8 mouse cellular contexts compared by ENCODE assay signal in the genomic region with DNA sequence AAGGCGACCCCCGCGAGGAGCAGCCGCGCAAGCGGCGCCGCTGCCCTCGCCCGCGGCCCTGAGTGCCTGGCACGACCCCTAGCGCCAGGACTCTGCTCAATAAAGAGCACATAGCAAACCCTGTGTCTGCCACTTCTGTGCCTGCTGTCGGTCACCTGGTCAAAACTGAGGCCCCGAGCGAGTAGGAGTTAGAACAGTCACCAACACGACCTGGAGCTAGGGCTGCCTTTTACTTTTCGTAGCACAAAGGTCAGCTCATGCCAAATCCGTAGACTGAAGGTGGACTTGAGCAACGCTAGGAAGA. TPM values are rescaled to one million over a fixed set of nuclear protein-coding genes. Genes with fewer than 3 reads are reported as not detected.
A peak's percentile ranks its signal among the peaks of the same experiment; 100 is the strongest.
DNase-seq lines count a peak whose midpoint lies in the region; ATAC-seq and TF ChIP-seq lines count a peak whose summit lies in the region.

No protein-coding gene starts in this region.

- TF ChIP-seq POLR2A in brain, embryonic 14.5 days (IDR thresholded peaks at IDR 0.05; ENCODE audit: borderline replicate concordance, extremely low read depth, insufficient read depth, insufficient read length, poor library complexity, severe bottlenecking) = no peak

- peaks cover 20% of the 10 kb centered on the region for H3K27me3 ChIP-seq in heart, postnatal 0 days (ENCODE audit: control insufficient read depth, insufficient read depth, low read length)
- H3K27me3 ChIP-seq in hindbrain, embryonic 14.5 days (ENCODE audit: control insufficient read depth, insufficient read depth, low read length) = 0 out of 2 replicates have a peak, but pooled peaks cover 9% of the 10 kb centered on the region
- peaks cover 44% of the 10 kb centered on the region for H3K27me3 ChIP-seq in midbrain, embryonic 12.5 days

- no peak for DNase-seq in heart, postnatal 0 days (ENCODE audit: low spot score)
- no peak for DNase-seq in heart, adult 8-10 months (ENCODE audit: low spot score)
- no peak for DNase-seq in brain, embryonic 14.5 days (ENCODE audit: low read depth)
- no peak for DNase-seq in hindbrain, embryonic 14.5 days (ENCODE audit: low spot score)
- no peak for DNase-seq in thymus, postnatal 25 days
- no peak for DNase-seq in right cerebral cortex, adult 18-20 months

- H3K4me2 ChIP-seq in heart, postnatal 0 days (ENCODE audit: low read depth, low read length) = peak overlapping the region; percentile 65
- peak overlapping the region; percentile 94 for H3K4me2 ChIP-seq in hindbrain, embryonic 14.5 days (replicated peaks)
- H3K4me2 ChIP-seq in midbrain, embryonic 12.5 days (replicated peaks) = peak overlapping the region; percentile 70

- TF ChIP-seq CTCF in heart, postnatal 0 days (IDR thresholded peaks at IDR 0.05; ENCODE audit: low read depth) = no peak
- TF ChIP-seq CTCF in brain, embryonic 14.5 days (IDR thresholded peaks at IDR 0.05; ENCODE audit: borderline replicate concordance, extremely low read depth, insufficient read depth, insufficient read length) = 0 out of 2 replicates have a peak, but pooled peaks have one; percentile 14

- TF ChIP-seq EP300 in heart, postnatal 0 days (IDR thresholded peaks at IDR 0.05; ENCODE audit: low read depth) = no peak

- ATAC-seq in heart, postnatal 0 days (ENCODE audit: insufficient read depth, low read depth) = no peak
- 0 out of 2 replicates have a peak, but pooled peaks have one; percentile 7 for ATAC-seq in hindbrain, embryonic 14.5 days (ENCODE audit: low FRiP score)
- ATAC-seq in midbrain, embryonic 12.5 days (ENCODE audit: low FRiP score, low read depth) = no peak
- no peak for ATAC-seq in erythroid progenitor cell, adult 5-6 weeks (replicated peaks; ENCODE audit: low FRiP score, poor library complexity, severe bottlenecking)

- H3K9ac ChIP-seq in heart, postnatal 0 days (replicated peaks; ENCODE audit: low read depth, low read length) = no peak overlapping the region
- peak overlapping the region; percentile 64 for H3K9ac ChIP-seq in hindbrain, embryonic 14.5 days
- peak overlapping the region; percentile 45 for H3K9ac ChIP-seq in midbrain, embryonic 12.5 days (replicated peaks)

- no peaks in the 10 kb centered on the region for H3K9me3 ChIP-seq in heart, postnatal 0 days (replicated peaks; ENCODE audit: control insufficient read depth, low read length)
- no peaks in the 10 kb centered on the region for H3K9me3 ChIP-seq in hindbrain, embryonic 14.5 days (ENCODE audit: control insufficient read depth, low read length)
- no peaks in the 10 kb centered on the region for H3K9me3 ChIP-seq in midbrain, embryonic 12.5 days

- no peaks in the 10 kb centered on the region for H3K36me3 ChIP-seq in heart, postnatal 0 days (replicated peaks; ENCODE audit: control insufficient read depth, insufficient read depth, low read length)
- no peaks in the 10 kb centered on the region for H3K36me3 ChIP-seq in hindbrain, embryonic 14.5 days (replicated peaks; ENCODE audit: control insufficient read depth, insufficient read depth)
- no peaks in the 10 kb centered on the region for H3K36me3 ChIP-seq in midbrain, embryonic 12.5 days

- peak overlapping the region; percentile 37 for H3K4me3 ChIP-seq in heart, postnatal 0 days (ENCODE audit: low read depth, low read length)
- H3K4me3 ChIP-seq in hindbrain, embryonic 14.5 days (replicated peaks; ENCODE audit: low read length) = peak overlapping the region; percentile 38
- H3K4me3 ChIP-seq in midbrain, embryonic 12.5 days = peak overlapping the region; percentile 39

- peaks cover 20% of the 10 kb centered on the region for H3K4me1 ChIP-seq in heart, postnatal 0 days (ENCODE audit: control insufficient read depth, insufficient read depth)
- H3K4me1 ChIP-seq in hindbrain, embryonic 14.5 days (replicated peaks; ENCODE audit: control insufficient read depth, insufficient read depth, low read length) = peaks cover 22% of the 10 kb centered on the region
- peaks cover 32% of the 10 kb centered on the region for H3K4me1 ChIP-seq in midbrain, embryonic 12.5 days

- no peak overlapping the region for H3K27ac ChIP-seq in heart, postnatal 0 days (ENCODE audit: low read depth)
- no peak overlapping the region for H3K27ac ChIP-seq in hindbrain, embryonic 14.5 days
- 0 out of 2 replicates have a peak overlapping the region, but pooled peaks have one; percentile 7 for H3K27ac ChIP-seq in midbrain, embryonic 12.5 days (replicated peaks)

- WGBS in heart, postnatal 0 days = 16% methylated on average over 20 of the region's 20 CpGs
- 15% methylated on average over 20 of the region's 20 CpGs for WGBS in hindbrain, embryonic 14.5 days
- 13% methylated on average over 20 of the region's 20 CpGs for WGBS in midbrain, embryonic 12.5 days

RNA-seq across cellular contexts. Expression of a gene that starts 1.7 kb away (rescaled TPM):
- 0.23 TPM in 1 of 2 replicates, not detected in the other for total RNA-seq in heart, postnatal 0 days (2014; rRNA removed; ENCODE audit: low replicate concordance)
- not detected in 2 replicates for polyA plus RNA-seq in heart, postnatal 0 days (2015; fragmentation: Nextera tagmentation; extraction: Ambion mirVana)
- total RNA-seq in heart, adult 8-10 months (2022) = not detected
- polyA plus RNA-seq in brain, embryonic 14.5 days (2012; rRNA removed) = 0.08 TPM in 1 of 2 replicates, not detected in the other
- polyA plus RNA-seq in hindbrain, embryonic 14.5 days (2014; fragmentation: Nextera tagmentation; extraction: Ambion mirVana) = 0.12 and 0.22 TPM in 2 replicates
- 0.60 and 1.1 TPM in 2 replicates for polyA plus RNA-seq in midbrain, embryonic 12.5 days (2016; fragmentation: Nextera tagmentation; extraction: Ambion mirVana)
- total RNA-seq in erythroid progenitor cell, adult 5-6 weeks (2015; ENCODE audit: low replicate concordance) = not detected in 2 replicates
- total RNA-seq in erythroid progenitor cell, adult 5-6 weeks (2017; ENCODE audit: low replicate concordance) = not detected in 2 replicates

RNA-seq across cellular contexts. Expression of a gene that starts 3.0 kb away (rescaled TPM):
- total RNA-seq in heart, postnatal 0 days (2014; rRNA removed; ENCODE audit: low replicate concordance) = 2.0 TPM in 1 of 2 replicates, not detected in the other
- 0.70 and 1.1 TPM in 2 replicates for polyA plus RNA-seq in heart, postnatal 0 days (2015; fragmentation: Nextera tagmentation; extraction: Ambion mirVana)
- total RNA-seq in heart, adult 8-10 months (2022) = not detected
- 0.40 and 0.66 TPM in 2 replicates for polyA plus RNA-seq in brain, embryonic 14.5 days (2012; rRNA removed)
- 1.5 and 1.6 TPM in 2 replicates for polyA plus RNA-seq in hindbrain, embryonic 14.5 days (2014; fragmentation: Nextera tagmentation; extraction: Ambion mirVana)
- 2.2 and 3.3 TPM in 2 replicates for polyA plus RNA-seq in midbrain, embryonic 12.5 days (2016; fragmentation: Nextera tagmentation; extraction: Ambion mirVana)
- not detected in 2 replicates for total RNA-seq in erythroid progenitor cell, adult 5-6 weeks (2015; ENCODE audit: low replicate concordance)
- total RNA-seq in erythroid progenitor cell, adult 5-6 weeks (2017; ENCODE audit: low replicate concordance) = not detected in 2 replicates

RNA-seq across cellular contexts. Expression of a gene that starts 8.9 kb away (rescaled TPM):
- 2.8 and 3.9 TPM in 2 replicates for total RNA-seq in heart, postnatal 0 days (2014; rRNA removed; ENCODE audit: low replicate concordance)
- polyA plus RNA-seq in heart, postnatal 0 days (2015; fragmentation: Nextera tagmentation; extraction: Ambion mirVana) = 1.3 and 2.0 TPM in 2 replicates
- 1 to 10 TPM in 1 of 4 experiments, under 1 TPM in 3; 0.25 to 1.2 (median 0.60) TPM for total RNA-seq in heart, adult 8-10 months (2022)
- polyA plus RNA-seq in brain, embryonic 14.5 days (2012; rRNA removed) = 11.6 and 22.0 TPM in 2 replicates
- polyA plus RNA-seq in hindbrain, embryonic 14.5 days (2014; fragmentation: Nextera tagmentation; extraction: Ambion mirVana) = 13.6 and 15.2 TPM in 2 replicates
- polyA plus RNA-seq in midbrain, embryonic 12.5 days (2016; fragmentation: Nextera tagmentation; extraction: Ambion mirVana) = 11.9 and 12.3 TPM in 2 replicates
- 1.8 TPM in 1 of 2 replicates, not detected in the other for total RNA-seq in erythroid progenitor cell, adult 5-6 weeks (2015; ENCODE audit: low replicate concordance)
- 1.9 and 3.6 TPM in 2 replicates for total RNA-seq in erythroid progenitor cell, adult 5-6 weeks (2017; ENCODE audit: low replicate concordance)

RNA-seq across cellular contexts. Expression of a gene that starts 19.9 kb away (rescaled TPM):
- 8.4 and 11.0 TPM in 2 replicates for total RNA-seq in heart, postnatal 0 days (2014; rRNA removed; ENCODE audit: low replicate concordance)
- polyA plus RNA-seq in heart, postnatal 0 days (2015; fragmentation: Nextera tagmentation; extraction: Ambion mirVana) = 6.1 and 6.4 TPM in 2 replicates
- 1 to 10 TPM in 1 of 4 experiments, under 1 TPM in 3; 0.25 to 1.2 (median 0.47) TPM for total RNA-seq in heart, adult 8-10 months (2022)
- 15.0 and 19.5 TPM in 2 replicates for polyA plus RNA-seq in brain, embryonic 14.5 days (2012; rRNA removed)
- 2.2 and 2.4 TPM in 2 replicates for polyA plus RNA-seq in hindbrain, embryonic 14.5 days (2014; fragmentation: Nextera tagmentation; extraction: Ambion mirVana)
- 36.0 and 41.1 TPM in 2 replicates for polyA plus RNA-seq in midbrain, embryonic 12.5 days (2016; fragmentation: Nextera tagmentation; extraction: Ambion mirVana)
- 11.7 and 27.8 TPM in 2 replicates for total RNA-seq in erythroid progenitor cell, adult 5-6 weeks (2015; ENCODE audit: low replicate concordance)
- total RNA-seq in erythroid progenitor cell, adult 5-6 weeks (2017; ENCODE audit: low replicate concordance) = 11.9 and 17.5 TPM in 2 replicates

RNA-seq across cellular contexts. Expression of a gene that starts 53.7 kb away (rescaled TPM):
- 29.4 and 97.5 TPM in 2 replicates for total RNA-seq in heart, postnatal 0 days (2014; rRNA removed; ENCODE audit: low replicate concordance)
- polyA plus RNA-seq in heart, postnatal 0 days (2015; fragmentation: Nextera tagmentation; extraction: Ambion mirVana) = 40.0 and 42.7 TPM in 2 replicates
- 10 to 100 TPM; 25.0 to 31.0 (median 27.2) TPM for total RNA-seq in heart, adult 8-10 months (2022)
- 11.4 and 12.5 TPM in 2 replicates for polyA plus RNA-seq in brain, embryonic 14.5 days (2012; rRNA removed)
- 17.3 and 18.5 TPM in 2 replicates for polyA plus RNA-seq in hindbrain, embryonic 14.5 days (2014; fragmentation: Nextera tagmentation; extraction: Ambion mirVana)
- 9.4 and 13.8 TPM in 2 replicates for polyA plus RNA-seq in midbrain, embryonic 12.5 days (2016; fragmentation: Nextera tagmentation; extraction: Ambion mirVana)
- total RNA-seq in erythroid progenitor cell, adult 5-6 weeks (2015; ENCODE audit: low replicate concordance) = 15.5 and 22.7 TPM in 2 replicates
- total RNA-seq in erythroid progenitor cell, adult 5-6 weeks (2017; ENCODE audit: low replicate concordance) = 14.4 and 17.0 TPM in 2 replicates
